Mouse (Mus musculus): ENCODE data around the gene Shisal2b.

Shisal2b gene

DNA sequence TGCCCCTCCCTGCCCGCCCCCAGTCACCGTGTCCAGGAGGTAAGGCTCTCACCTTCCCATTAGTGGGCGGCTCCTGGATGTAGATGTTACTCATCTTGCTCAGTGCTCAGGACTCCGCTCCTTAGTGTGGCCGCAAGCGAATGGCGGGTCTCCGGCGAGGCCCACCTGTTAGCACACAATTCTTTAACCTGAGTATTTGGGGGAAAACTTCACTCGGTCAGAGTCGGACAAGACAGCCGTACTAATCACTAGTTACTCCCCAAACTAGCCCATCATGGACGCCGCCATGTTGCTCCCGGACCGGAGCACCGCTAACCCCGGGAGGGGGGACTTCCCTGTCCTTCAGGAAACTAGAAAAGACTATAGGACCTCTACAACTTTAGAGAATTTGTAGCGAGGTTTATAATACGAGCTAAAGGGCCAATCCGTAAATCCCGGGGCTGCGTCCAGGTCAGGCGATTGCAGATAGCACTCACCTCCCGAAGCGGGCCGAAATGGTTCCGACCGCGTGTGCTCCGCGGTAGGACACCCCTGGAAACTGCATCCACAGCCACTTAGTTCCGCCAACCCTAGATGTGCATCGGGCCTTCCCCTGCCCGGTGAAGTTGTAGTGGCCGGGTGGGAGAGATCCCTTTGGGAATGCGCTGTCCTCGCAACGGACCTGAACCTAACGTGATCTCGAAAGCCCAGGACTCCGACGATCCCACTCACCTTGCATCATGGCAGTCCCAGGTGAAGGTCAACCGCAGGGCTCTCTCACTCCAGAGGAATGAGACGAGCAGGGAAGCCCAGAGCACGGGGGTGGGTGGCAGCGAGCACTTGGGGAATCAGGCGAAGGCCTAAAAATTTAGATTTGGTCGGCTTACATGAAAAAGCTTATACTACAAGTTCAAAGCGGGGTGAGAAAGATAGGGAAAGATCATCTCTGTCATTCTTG lies 46.8 kb downstream of the Shisal2b start, which contains the start of gene Cwc27:
TSS of gene Cwc27 (minus strand) at position 508 of the 937 bp plus-strand sequence.
- peak; percentile 81 for DNase-seq (ENCODE audit: extremely low read depth, insufficient read length, low spot score)

DNA sequence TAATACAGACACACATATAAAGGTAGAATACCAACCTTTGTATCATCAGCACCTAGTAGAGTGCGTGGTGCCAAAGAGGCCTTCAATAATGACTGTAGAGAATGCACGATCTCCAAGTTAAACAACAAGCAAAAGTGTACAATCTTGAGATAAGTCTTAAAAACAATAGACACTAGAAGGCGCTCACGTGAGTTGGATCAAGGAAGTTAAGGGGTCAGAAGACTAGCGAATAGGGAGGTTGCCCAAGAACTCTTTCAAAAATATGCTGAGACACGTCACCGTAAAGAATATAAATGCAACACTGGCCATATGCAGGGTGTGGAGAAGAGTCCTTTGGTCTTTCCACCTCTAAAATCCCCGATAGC lies 47.4 kb downstream of the Shisal2b start:
- DNase-seq (ENCODE audit: extremely low read depth, insufficient read length, low spot score), result no peak

DNA sequence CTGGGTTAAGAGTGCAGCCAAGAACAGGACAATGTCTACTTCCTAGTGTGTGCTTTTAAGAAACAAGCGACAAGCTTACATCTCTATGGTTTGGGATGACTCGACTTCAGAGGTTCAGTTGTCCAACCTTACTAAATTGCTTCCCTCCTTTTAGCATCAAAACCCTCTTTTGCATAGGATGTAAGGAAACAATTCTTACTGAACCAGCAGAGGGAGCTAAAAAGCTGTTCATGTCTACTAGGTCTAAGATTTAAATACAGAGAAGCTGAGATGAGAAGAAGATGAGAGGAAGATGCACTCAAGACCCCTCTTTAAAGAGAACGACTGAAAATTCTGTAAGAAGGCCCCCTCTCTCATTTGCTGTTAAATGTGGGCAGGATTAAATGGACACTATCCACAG lies 58.0 kb downstream of the Shisal2b start:
- DNase-seq (ENCODE audit: extremely low read depth, insufficient read length, low spot score), result no peak

DNA sequence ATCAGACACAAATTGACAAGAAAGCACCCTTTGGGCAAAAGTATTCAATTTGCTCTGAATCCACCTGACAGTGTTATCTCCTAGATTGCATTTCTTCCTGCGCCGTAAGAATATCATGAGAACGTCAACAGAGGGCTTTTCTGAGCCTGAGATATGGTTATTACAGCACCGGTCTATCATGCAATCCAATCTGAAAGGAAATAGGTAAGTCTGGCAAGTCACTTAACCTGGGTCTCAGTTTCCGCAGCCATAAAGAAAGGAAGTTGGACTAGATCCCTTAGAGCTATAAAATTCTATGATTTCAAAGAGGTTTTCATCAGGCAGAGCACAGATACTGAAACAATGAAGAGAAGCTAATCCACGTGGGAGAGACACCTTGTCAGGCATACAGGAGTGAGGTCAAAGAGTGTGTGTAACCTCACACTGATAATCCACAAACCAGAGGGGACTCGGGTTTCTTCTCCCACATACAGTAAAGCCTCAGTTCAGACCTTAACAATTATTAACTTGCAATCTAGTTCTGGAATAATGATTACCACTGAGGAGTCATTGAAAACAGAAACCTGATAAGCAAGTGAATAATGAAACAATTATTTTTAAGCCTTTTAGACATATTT lies 64.0 kb downstream of the Shisal2b start:
- no peak for DNase-seq (ENCODE audit: extremely low read depth, insufficient read length, low spot score)

DNA sequence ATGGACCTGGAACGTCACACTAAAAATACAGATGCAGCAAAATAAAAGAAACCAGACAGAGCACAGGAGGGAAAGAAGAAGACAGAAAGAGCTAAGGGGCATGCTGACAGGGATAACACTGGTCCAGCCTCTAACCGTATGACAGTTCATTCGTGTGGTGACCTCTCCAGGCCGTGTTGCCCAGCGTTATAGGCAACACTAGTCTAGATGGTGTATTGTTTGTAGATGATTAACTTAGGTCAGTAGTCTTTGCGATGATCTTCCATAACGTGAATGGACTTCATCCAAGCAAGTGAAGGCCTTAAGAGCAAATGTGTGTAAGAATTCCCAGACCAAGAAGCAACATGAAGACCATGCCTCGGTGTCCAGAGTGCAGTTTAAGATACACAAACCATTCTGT lies 64.6 kb downstream of the Shisal2b start:
- DNase-seq (ENCODE audit: extremely low read depth, insufficient read length, low spot score), result no peak

Data from 3134 (cell line).